Mouse (Mus musculus) spleen, postnatal 36 days (tissue): ENCODE results near the gene Kcnk13.
"Not testable (repeated sequence)": the region's sequence is repeated elsewhere in the genome, so short reads cannot be mapped to it uniquely, and the experiment has no call there.

Experiments used
- DNase-seq, 2 experiments: peaks; one replicate each; pipeline ENCODE4 v3.0.0; 2022; ENCODE audit warnings: low spot score in 2 of 2, mixed read lengths in 1 of 2

Kcnk13 gene

GRCm38 (mm10) chr12:99965203-99966115 lies 1.2 kb downstream of the Kcnk13 start:
- peak in 1 of 2 experiments; percentile 27 for DNase-seq

DNA sequence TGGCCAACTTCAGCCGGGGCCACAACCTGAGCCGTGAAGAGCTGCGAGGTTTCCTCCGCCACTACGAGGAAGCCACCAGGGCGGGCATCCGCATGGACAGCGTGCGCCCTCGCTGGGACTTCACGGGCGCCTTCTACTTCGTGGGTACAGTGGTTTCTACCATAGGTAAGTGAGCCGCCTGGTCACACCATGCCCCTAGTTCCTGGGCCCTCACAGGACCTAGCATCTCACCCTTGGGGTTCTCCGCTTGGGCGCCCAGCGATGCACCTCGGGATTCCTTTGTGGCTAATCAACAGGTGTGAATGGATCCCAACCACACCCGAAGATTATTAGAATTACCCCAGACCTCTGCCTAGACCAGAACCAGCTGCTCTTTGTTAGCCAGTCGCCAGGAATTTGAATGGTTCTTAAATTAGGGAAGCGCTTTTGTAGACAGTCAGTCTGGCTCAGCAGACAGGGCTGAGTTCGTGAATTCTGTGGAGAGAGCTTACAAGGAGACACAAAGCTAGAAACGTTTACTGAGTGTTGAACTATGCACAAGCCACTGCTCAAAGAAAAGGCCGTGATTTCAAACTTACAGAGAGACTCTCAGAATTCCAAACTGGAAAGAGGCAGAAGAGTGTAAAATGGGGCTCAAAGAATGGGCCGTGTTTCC lies 1.9 kb downstream of the Kcnk13 start:
- DNase-seq: no peak

DNA sequence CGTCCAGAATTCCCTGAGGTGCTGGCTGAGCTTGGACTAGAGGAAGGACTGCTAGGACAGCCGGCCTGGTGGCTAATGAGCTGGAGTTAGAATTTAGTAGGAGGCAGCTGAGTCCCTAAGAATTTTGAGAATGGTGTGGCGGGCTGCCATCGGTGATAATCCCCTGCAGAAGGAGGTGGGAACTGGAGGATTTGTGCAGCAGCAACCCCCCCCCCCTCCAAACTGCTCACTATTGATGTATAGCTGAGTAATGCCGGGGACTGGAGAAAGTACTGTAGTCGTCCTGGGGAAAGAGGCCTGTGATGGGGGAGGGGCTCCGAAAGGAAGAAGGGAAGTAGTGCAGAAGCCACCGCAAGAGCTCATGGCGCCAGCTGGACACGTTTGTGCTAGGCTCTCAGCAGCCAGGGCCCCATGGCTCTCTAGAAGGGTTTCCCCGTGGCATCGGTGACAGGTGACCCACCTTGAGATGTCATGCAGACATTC lies 2.6 kb downstream of the Kcnk13 start:
- no peak for DNase-seq

GRCm38 (mm10) chr12:99969906-99970305 lies 5.6 kb downstream of the Kcnk13 start:
- DNase-seq: no peak

DNA sequence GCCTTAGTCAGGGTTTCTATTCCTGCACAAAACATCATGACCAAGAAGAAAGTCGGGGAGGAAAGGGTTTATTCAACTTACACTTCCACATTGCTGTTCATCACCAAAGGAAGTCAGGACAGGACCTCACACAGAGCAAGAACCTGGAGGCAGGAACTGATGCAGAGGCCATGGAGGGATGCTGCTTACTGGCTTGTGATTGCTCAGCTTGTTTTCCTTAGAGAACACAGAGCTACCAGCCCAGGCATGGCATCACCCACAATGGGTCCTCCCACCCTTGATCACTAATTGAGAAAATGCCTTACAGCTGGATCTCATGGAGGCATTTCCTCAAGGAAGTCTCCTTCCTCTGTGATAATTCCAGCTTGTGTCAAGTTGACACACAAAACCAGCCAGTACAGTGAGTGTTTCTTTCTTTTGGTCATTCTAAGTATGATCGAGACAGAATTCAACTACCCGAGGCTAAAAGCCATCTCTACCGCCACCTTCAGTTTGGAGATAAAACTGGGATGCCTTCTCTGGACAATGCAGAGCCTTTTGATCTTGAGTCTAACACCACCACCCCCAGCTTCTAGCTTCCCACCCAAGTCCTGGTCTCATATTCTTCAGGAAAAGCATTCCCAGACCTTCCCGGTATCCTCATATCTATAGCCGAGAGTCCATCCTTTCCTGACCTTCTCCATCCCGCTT lies 7.1 kb downstream of the Kcnk13 start:
- DNase-seq: not testable (repeated sequence)

GRCm38 (mm10) chr12:99972825-99973224 lies 8.5 kb downstream of the Kcnk13 start:
- no peak for DNase-seq

GRCm38 (mm10) chr12:99973659-99974058 lies 9.4 kb downstream of the Kcnk13 start:
- no peak for DNase-seq

DNA sequence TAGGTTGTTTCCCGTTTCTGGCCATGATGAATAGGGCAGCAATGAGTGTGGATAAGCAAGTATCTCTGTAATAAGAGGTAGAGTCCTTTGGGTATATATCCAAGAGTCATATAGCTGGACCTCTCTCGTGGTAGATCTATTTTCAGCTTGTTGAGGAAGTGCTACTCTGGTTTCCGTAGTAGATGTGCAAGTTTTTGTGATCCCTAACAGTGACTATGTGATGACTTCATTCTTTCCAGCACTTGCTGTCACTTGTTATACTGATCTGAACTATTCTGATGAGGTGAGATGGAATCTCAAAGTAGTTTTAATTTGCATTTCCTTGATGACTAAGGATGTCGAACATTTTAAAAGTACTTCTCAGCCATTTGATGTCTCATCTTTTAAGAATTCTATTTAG lies 15.2 kb downstream of the Kcnk13 start:
- DNase-seq: no peak

GRCm38 (mm10) chr12:99986797-99987196 lies 22.5 kb downstream of the Kcnk13 start:
- peak; percentile 44 to 48 for DNase-seq

DNA sequence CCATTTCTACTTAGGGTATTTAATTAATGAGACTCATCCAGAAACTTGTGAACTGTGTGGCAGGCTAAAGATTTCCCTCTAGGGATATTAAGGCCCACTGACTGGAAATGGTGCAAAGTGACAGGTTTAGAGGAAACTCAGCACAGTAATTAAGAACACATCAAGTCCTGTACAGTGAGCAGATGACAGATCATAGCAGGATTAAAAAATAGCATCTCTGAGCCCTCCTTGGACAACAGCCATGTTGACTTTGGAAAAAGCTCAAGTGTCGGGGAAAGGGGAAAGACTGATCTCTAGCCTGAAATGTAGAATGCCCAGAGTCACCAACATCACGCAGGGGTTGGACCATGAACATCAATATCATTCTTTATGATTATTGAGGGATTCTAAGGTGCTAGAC lies 23.8 kb downstream of the Kcnk13 start:
- DNase-seq: no peak

- DNase-seq: no peak
These were observed 28.1 kb downstream of the Kcnk13 start for GRCm38 (mm10) chr12:99992362-99992862.

- no peak for DNase-seq
These were observed 29.0 kb downstream of the Kcnk13 start for GRCm38 (mm10) chr12:99993146-99993890.

- DNase-seq: no peak
These were observed 31.7 kb downstream of the Kcnk13 start for GRCm38 (mm10) chr12:99995951-99996350.

DNA sequence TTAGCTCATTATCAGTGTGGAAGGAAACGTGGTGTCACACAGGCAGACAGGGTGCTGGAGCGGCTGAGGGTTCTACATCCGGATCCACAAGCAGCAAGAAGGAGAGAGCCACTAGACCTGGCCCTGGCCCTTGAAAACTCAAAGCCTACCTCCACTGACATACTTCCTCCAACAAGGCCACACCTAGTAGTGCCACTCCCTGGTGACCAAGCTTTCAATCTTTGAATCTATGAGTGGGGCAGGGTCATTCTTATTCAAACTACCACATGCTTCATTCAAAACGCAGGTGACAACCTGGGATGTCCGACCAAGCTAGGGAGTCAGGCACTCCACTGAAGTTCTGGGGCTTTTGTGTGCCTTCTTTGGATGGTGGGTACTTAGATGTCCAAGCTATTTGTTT lies 35.4 kb downstream of the Kcnk13 start:
- no peak for DNase-seq

DNA sequence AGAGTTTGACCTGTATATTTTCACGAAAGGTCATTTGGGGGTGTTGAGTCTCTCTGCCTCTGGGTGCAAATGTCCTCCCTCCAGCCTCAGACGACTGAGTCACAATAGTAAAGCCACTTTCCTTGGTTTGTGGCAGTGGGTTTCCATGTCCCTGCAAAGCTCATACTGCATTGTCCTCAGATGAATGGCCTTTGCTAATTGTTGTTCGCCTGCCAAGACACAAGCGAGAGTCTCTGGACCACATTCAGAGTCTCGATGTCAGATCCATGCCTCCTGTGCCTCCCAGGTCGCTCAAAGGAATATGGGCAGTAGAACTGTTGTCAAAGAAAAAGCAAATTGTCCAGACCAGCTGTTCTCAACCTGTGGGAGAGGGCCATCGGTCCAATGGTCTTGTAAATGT lies 36.1 kb downstream of the Kcnk13 start:
- DNase-seq: no peak

DNA sequence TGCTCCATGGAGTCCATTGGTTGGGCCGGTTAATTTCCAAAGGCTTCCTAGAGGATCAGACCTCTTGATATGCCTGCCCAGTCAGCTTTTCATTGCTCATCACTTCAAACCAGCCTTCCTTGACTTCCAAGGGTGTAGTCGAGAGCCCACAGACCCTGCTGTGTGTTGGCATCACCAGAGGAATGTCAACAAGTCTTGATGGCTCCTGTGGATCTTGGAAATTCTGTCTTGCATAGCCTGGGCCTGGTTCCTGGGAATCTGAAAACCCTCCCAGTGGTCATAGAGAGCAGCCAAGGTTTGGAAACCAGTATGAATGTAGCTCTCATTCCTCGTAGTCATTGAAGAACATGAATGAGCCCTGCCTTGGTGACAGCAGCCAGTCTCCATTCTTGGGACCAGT lies 36.9 kb downstream of the Kcnk13 start:
- no peak for DNase-seq

DNA sequence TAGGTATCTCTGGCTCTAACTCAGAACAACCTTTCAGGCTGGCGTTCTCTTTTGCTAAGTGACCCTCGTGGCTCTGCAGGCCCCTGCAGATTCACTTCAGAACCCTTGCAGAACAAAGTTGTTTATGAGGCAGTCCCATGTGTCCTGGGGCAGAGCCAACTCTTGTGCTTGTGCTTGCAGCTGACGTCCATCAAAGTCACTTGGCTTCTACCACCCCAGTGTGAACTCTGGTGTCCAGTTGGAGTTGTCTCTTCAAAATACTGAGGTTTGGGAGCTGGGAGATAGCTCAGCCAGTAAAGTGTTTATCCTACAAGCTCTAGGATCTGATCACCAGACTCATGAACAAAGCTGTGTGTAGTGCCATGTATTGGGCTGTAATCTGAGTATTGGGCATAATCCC lies 37.6 kb downstream of the Kcnk13 start:
- DNase-seq: no peak

DNA sequence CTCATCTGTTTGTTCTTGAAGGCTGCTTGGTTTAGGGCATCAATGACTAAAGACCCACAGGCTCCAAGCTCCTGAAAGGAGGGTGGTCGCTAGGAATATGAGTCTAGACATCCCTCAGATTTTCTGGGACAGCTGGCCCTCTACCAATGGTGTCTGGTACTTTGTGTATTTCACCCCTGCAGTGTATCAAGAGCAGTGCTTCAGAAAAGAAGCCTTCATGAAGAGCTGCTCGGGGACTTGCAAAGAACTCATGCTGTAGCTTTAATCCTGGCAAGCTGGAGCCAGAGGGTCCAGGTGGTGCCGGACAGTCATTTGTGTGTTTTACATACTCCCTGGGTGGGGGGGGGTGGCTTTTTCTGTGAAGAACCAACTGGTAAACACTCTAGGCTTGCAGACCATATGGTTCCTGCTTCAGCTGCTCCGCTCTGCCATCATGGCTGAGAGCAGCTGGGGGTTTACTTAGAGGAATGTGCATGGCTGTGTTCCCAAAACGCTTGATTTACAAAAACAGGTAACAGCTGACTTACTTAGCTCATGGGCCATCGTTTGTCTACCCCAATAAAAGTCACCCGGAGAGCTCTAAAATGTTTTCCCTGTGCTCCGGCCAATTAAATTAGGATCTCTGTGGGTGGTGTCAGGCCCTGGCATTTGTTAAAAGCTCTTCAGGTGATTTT lies 38.8 kb downstream of the Kcnk13 start:
- DNase-seq: no peak

GRCm38 (mm10) chr12:100005285-100005684 lies 41.0 kb downstream of the Kcnk13 start:
- DNase-seq: peak; percentile 67 to 73

DNA sequence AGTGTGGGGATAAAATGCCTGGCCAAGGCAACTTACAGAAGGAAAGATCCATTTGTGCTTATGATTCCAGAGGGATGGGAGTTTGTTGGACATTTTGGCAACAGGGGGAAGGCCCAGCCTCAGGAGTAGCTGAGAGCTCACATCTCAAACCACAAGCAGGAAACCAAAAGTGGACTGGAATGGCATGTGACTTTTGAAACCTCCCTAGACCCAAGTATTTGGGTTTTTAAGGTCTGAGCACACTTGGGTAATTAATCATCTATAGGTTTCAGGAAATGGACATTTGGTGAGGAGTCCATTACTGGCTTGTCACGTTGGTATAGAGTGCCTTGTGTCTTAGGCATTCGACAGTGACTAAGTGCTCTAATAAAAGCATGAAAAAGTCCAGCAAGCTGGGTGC lies 42.4 kb downstream of the Kcnk13 start:
- no peak for DNase-seq

- DNase-seq: no peak
These were observed 48.5 kb downstream of the Kcnk13 start for GRCm38 (mm10) chr12:100012839-100013238.
